Mouse (Mus musculus): Measurements from ENCODE around the gene Grik5.

Gene Grik5

GRCm38 (mm10) chr7:25031528-25031927, 40.6 kb downstream of the Grik5 start:
- DNase-seq (ENCODE audit: low read depth, low spot score): no peak

- DNase-seq (ENCODE audit: low read depth, low spot score): peak; percentile 73
Observed at GRCm38 (mm10) chr7:25030032-25030753, 42.0 kb downstream of the Grik5 start.

- DNase-seq (ENCODE audit: low read depth, low spot score): no peak
Observed at GRCm38 (mm10) chr7:25026452-25026851, 45.7 kb downstream of the Grik5 start.

- no peak for DNase-seq (ENCODE audit: low read depth, low spot score)
Observed at GRCm38 (mm10) chr7:25025855-25026439, 46.2 kb downstream of the Grik5 start.

- no peak for DNase-seq (ENCODE audit: low read depth, low spot score)
Observed at GRCm38 (mm10) chr7:25011592-25011991, 60.6 kb downstream of the Grik5 start.

- no peak for DNase-seq (ENCODE audit: low read depth, low spot score)
Observed at GRCm38 (mm10) chr7:25010090-25010913, 61.8 kb downstream of the Grik5 start.

- no peak for DNase-seq (ENCODE audit: low read depth, low spot score)
Observed at GRCm38 (mm10) chr7:25009099-25009700, 62.9 kb downstream of the Grik5 start.

GRCm38 (mm10) chr7:25008635-25009034, 63.5 kb downstream of the Grik5 start:
- peak; percentile 21 for DNase-seq (ENCODE audit: low read depth, low spot score)

GRCm38 (mm10) chr7:25007609-25008374, 64.4 kb downstream of the Grik5 start:
- no peak for DNase-seq (ENCODE audit: low read depth, low spot score)

GRCm38 (mm10) chr7:25006586-25007364, 65.4 kb downstream of the Grik5 start:
- DNase-seq (ENCODE audit: low read depth, low spot score): no peak

GRCm38 (mm10) chr7:25006171-25006570, 66.0 kb downstream of the Grik5 start:
- DNase-seq (ENCODE audit: low read depth, low spot score): no peak

GRCm38 (mm10) chr7:25005421-25006065, 66.6 kb downstream of the Grik5 start, which contains the start of gene Atp1a3:
TSS of gene Atp1a3 (minus strand) at chr7:25005958.
- no peak for DNase-seq (ENCODE audit: low read depth, low spot score)

- no peak for DNase-seq (ENCODE audit: low read depth, low spot score)
Observed at GRCm38 (mm10) chr7:25004806-25005205, 67.3 kb downstream of the Grik5 start.

- DNase-seq (ENCODE audit: low read depth, low spot score): no peak
Observed at GRCm38 (mm10) chr7:25003820-25004388, 68.2 kb downstream of the Grik5 start.

- DNase-seq (ENCODE audit: low read depth, low spot score): no peak
Observed at GRCm38 (mm10) chr7:25003291-25003690, 68.9 kb downstream of the Grik5 start.

GRCm38 (mm10) chr7:25000711-25001110, 71.4 kb downstream of the Grik5 start:
- no peak for DNase-seq (ENCODE audit: low read depth, low spot score)

GRCm38 (mm10) chr7:25000211-25000610, 71.9 kb downstream of the Grik5 start:
- DNase-seq (ENCODE audit: low read depth, low spot score): peak; percentile 10

- DNase-seq (ENCODE audit: low read depth, low spot score): no peak
Observed at GRCm38 (mm10) chr7:24993081-24993480, 79.1 kb downstream of the Grik5 start.

GRCm38 (mm10) chr7:24990478-24990877, 81.7 kb downstream of the Grik5 start:
- no peak for DNase-seq (ENCODE audit: low read depth, low spot score)

- no peak for DNase-seq (ENCODE audit: low read depth, low spot score)
Observed at GRCm38 (mm10) chr7:24987941-24988340, 84.2 kb downstream of the Grik5 start.
